Comparison of ENCODE assay signal across 9 mouse cellular contexts in the genomic region with DNA sequence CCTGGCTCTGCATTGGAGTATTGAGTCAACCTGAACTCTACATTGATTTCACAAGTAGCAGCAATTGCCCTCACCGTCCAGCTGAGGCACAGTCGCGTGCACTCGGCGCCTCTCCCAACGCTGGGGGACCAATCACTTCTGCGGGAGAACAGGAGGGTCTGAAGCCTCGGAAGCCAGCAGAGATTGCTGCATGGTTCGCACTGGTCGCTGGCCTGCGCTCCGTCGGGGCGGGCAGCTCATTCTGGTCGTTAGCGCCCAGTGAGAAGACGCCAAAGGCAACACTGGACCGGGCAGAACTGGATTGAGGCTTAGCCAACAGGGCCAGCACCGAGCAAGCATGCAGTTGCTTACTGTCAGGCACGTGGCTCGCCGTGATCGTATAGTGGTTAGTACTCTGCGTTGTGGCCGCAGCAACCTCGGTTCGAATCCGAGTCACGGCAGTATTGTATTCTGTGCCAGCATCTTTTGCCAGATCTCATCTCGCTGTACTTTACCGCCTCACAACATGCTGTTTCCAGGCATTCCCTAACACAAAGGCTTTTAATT. TPM values are rescaled to one million over a fixed set of nuclear protein-coding genes. Genes with fewer than 3 reads are reported as not detected.
A peak's percentile ranks its signal among the peaks of the same experiment; 100 is the strongest.
DNase-seq lines count a peak whose midpoint lies in the region; ATAC-seq and TF ChIP-seq lines count a peak whose summit lies in the region.
"Had no signal": no experiment of that assay in that cellular context is flagged by ENCODE, and none has a peak within 500 bp of the region (broad histone marks: within the 10 kb centered on the region; RNA-seq: fewer than 3 reads in every experiment).

No protein-coding gene starts in this region.

- H3K4me2 ChIP-seq in forebrain, embryonic 12.5 days: peak overlapping the region; percentile 34
- H3K4me2 ChIP-seq in forebrain, embryonic 15.5 days (replicated peaks): no peak overlapping the region
- H3K4me2 ChIP-seq in liver, embryonic 14.5 days (ENCODE audit: low read depth): peak overlapping the region; percentile 48

- no peak for DNase-seq in liver, embryonic 14.5 days (ENCODE audit: low read depth in 3 of 3, low spot score in 3 of 3)
- DNase-seq in c-Kit-positive CD71-positive TER-119-positive erythroid progenitor cells, embryonic 14.5 days (ENCODE audit: low spot score): no peak
- DNase-seq in left cerebral cortex, postnatal 4 days: no peak
- DNase-seq in urinary bladder, postnatal 25 days (ENCODE audit: low spot score): no peak

- H3K36me3 ChIP-seq in forebrain, embryonic 12.5 days (replicated peaks): no peaks in the 10 kb centered on the region
- H3K36me3 ChIP-seq in forebrain, embryonic 15.5 days: no peaks in the 10 kb centered on the region
- peaks cover 8% of the 10 kb centered on the region for H3K36me3 ChIP-seq in E14TG2a.4 (ENCODE audit: insufficient read depth, low read length)
- H3K36me3 ChIP-seq in liver, embryonic 14.5 days (replicated peaks; ENCODE audit: control insufficient read depth, insufficient read depth, low read depth): no peaks in the 10 kb centered on the region; the same call in 1 of the 2 replicates

- H3K4me1 ChIP-seq in forebrain, embryonic 12.5 days: peaks cover 10% of the 10 kb centered on the region
- peaks cover 4% of the 10 kb centered on the region; the same call in 1 of the 2 replicates for H3K4me1 ChIP-seq in forebrain, embryonic 15.5 days
- H3K4me1 ChIP-seq in E14TG2a.4 (replicated peaks; ENCODE audit: low read depth, low read length): peaks cover 65% of the 10 kb centered on the region
- peaks cover 3% of the 10 kb centered on the region; the same call in 1 of the 2 replicates for H3K4me1 ChIP-seq in embryonic fibroblast, embryonic 13.5 days (ENCODE audit: control insufficient read depth, insufficient read depth, low read length)
- peaks cover 3 to 8% of the 10 kb centered on the region in 2 experiments; a peak in 3 of 4 replicates for H3K4me1 ChIP-seq in liver, embryonic 14.5 days (replicated peaks; ENCODE audit: control insufficient read depth in 2 of 2, insufficient read depth in 2 of 2, low read length in 1 of 2)

- H3K9ac ChIP-seq in forebrain, embryonic 12.5 days: no peak overlapping the region
- H3K9ac ChIP-seq in forebrain, embryonic 15.5 days (replicated peaks): no peak overlapping the region
- H3K9ac ChIP-seq in liver, embryonic 14.5 days (replicated peaks): no peak overlapping the region

- no peak overlapping the region for H3K27ac ChIP-seq in forebrain, embryonic 12.5 days
- no peak overlapping the region for H3K27ac ChIP-seq in forebrain, embryonic 15.5 days (replicated peaks)
- no peak overlapping the region for H3K27ac ChIP-seq in embryonic fibroblast, embryonic 13.5 days (ENCODE audit: insufficient read depth, low read length)
- H3K27ac ChIP-seq in liver, embryonic 14.5 days: no peak overlapping the region

- H3K4me3 ChIP-seq in forebrain, embryonic 12.5 days (replicated peaks): peak overlapping the region; percentile 13; the same call in 1 of the 2 replicates
- no peak overlapping the region for H3K4me3 ChIP-seq in forebrain, embryonic 15.5 days
- peak overlapping the region; percentile 66 for H3K4me3 ChIP-seq in E14TG2a.4 (replicated peaks; ENCODE audit: low read length)
- H3K4me3 ChIP-seq in embryonic fibroblast, embryonic 13.5 days (ENCODE audit: insufficient read depth, low read length): peak overlapping the region; percentile 43
- H3K4me3 ChIP-seq in liver, embryonic 14.5 days (ENCODE audit: insufficient read depth in 1 of 2, low read depth in 2 of 2, low read length in 2 of 2): peak overlapping the region; percentile 1 to 6; a peak in 2 of 4 replicates
- H3K4me3 ChIP-seq: myocyte had no signal

- no peak for TF ChIP-seq CTCF in E14TG2a.4 (conservative IDR thresholded peaks at IDR 0.05; ENCODE audit: low read length)
- TF ChIP-seq CTCF in embryonic fibroblast, embryonic 13.5 days (IDR thresholded peaks at IDR 0.05; ENCODE audit: borderline replicate concordance, insufficient read depth, low read length): no peak
- peak; percentile 13; the same call in 1 of the 2 replicates for TF ChIP-seq CTCF in liver, embryonic 14.5 days (IDR thresholded peaks at IDR 0.05; ENCODE audit: low read depth)

- no peak for ATAC-seq in forebrain, embryonic 12.5 days (ENCODE audit: low FRiP score)
- ATAC-seq in forebrain, embryonic 15.5 days (replicated peaks): no peak
- peak; percentile 66 for ATAC-seq in liver, embryonic 14.5 days (ENCODE audit: insufficient read depth)

- 0 out of 2 replicates have a peak, but pooled peaks have one; percentile 21 for TF ChIP-seq POLR2A in embryonic fibroblast, embryonic 13.5 days (IDR thresholded peaks at IDR 0.05; ENCODE audit: low read depth, low read length)

- H3K9me3 ChIP-seq in forebrain, embryonic 12.5 days: no peaks in the 10 kb centered on the region
- H3K9me3 ChIP-seq in forebrain, embryonic 15.5 days: no peaks in the 10 kb centered on the region
- H3K9me3 ChIP-seq in E14TG2a.4 (ENCODE audit: low read length): no peaks in the 10 kb centered on the region; the same call in 1 of the 2 replicates
- no peaks in the 10 kb centered on the region for H3K9me3 ChIP-seq in liver, embryonic 14.5 days (ENCODE audit: control insufficient read depth, low read length)

- 4% methylated on average over 31 of the region's 31 CpGs for WGBS in forebrain, embryonic 12.5 days
- 5% methylated on average over 31 of the region's 31 CpGs for WGBS in forebrain, embryonic 15.5 days
- WGBS in liver, embryonic 14.5 days (ENCODE audit: insufficient replicate concordance): 2% methylated on average over 31 of the region's 31 CpGs

- no peak for TF ChIP-seq EP300 in liver, embryonic 14.5 days (IDR thresholded peaks at IDR 0.05; ENCODE audit: low read depth)

- peaks cover 65% of the 10 kb centered on the region for H3K27me3 ChIP-seq in forebrain, embryonic 12.5 days
- peaks cover 58% of the 10 kb centered on the region for H3K27me3 ChIP-seq in forebrain, embryonic 15.5 days
- peaks cover 20% of the 10 kb centered on the region for H3K27me3 ChIP-seq in E14TG2a.4 (ENCODE audit: insufficient read depth, low read length)
- H3K27me3 ChIP-seq in liver, embryonic 14.5 days (ENCODE audit: control insufficient read depth, insufficient read depth, low read length): peaks cover 27% of the 10 kb centered on the region

- intact Hi-C loops in left cerebral cortex, postnatal 4 days (cut with DNase I): no loop called here

RNA-seq across cellular contexts. Expression of gene BC107364, which starts 42.3 kb away (rescaled TPM):
- polyA plus RNA-seq in forebrain, embryonic 12.5 days (2016; fragmentation: Nextera tagmentation; extraction: Ambion mirVana): not detected in 2 replicates
- not detected in 2 replicates for polyA plus RNA-seq in forebrain, embryonic 15.5 days (2015; fragmentation: Nextera tagmentation; extraction: Ambion mirVana)
- polyA plus RNA-seq in embryonic fibroblast, embryonic 13.5 days (2011; ENCODE audit: insufficient read length, low read depth, missing spikeins): not detected in 2 replicates
- not detected in 2 replicates for polyA plus RNA-seq in liver, embryonic 14.5 days (2012; rRNA removed)
- polyA plus RNA-seq in liver, embryonic 14.5 days (2014; fragmentation: Nextera tagmentation; extraction: Ambion mirVana): not detected in 2 replicates
- not detected for total RNA-seq in left cerebral cortex, postnatal 4 days (2021)
- polyA plus RNA-seq: myocyte had no signal
